Mouse (Mus musculus): ENCODE measurements around the gene Psg18.
"Not testable (repeated sequence)": the region's sequence is repeated elsewhere in the genome, so short reads cannot be mapped to it uniquely, and the experiment has no call there.

The Psg18 gene

DNA sequence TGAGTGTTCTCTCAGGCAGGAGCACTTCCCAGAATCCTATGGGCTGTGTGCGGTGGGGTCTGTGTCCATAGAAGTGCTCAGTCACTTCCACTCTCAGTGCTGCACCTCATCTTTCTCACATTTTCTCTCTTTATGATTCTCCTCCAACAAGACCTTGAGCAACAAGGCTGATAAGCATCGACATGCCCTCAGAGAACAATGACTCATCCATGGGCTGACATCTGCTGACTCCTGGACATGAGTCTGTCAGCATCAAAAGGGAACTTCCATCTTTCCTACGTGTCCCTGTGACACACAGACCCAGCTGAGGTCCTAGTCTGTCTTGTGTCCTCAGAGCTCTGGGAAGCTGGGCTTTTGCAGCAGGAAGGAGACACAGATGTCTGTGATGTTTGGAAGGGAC, at the start of gene Psg18:
TSS of gene Psg18 (minus strand) at position 101 of the 400 bp plus-strand sequence.
- not testable (repeated sequence) for DNase-seq

DNA sequence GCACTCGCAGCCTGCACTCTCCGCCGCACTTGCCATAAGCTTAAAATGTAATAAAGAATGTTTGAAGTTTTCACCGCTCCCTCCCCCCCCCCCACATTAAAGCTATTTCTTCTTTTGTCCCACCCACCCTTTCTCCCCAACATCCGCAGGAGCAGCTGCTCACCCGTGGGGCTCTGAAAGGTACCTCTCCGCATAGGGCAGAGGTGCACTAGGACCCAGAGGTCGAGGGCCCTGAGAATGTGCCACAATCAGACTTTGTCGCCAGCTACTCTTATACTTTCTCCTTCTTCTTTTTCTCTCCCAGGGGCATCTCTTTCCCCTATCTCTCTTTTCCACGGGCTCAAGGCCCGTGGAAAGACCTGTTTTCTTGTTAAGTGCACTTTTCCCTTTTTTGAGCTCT, 48.6 kb upstream of the Psg18 start:
- no peak for DNase-seq

- peak; percentile 10 for DNase-seq
Measured at GRCm38 (mm10) chr7:18402527-18403237, 47.9 kb upstream of the Psg18 start.

DNA sequence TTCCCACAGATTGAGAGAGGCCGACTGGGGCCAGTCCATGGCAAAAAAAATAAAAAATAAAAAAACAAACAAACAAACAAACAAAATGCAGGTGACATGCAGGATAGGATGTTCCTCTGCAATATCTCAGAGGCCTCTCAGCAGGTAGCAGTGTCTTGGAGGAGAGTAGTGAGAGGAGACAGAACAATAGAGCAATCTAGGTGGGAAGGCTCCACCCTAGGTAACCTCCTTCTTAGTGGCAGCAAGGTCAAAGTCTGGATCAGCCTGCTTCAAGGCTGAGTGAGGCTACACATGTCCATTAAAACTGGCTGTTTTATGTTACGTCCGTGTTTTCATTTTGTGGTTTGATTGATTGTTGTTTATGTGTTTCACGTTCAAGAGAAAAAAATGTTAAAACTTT, 36.7 kb upstream of the Psg18 start:
- not testable (repeated sequence) for DNase-seq

DNA sequence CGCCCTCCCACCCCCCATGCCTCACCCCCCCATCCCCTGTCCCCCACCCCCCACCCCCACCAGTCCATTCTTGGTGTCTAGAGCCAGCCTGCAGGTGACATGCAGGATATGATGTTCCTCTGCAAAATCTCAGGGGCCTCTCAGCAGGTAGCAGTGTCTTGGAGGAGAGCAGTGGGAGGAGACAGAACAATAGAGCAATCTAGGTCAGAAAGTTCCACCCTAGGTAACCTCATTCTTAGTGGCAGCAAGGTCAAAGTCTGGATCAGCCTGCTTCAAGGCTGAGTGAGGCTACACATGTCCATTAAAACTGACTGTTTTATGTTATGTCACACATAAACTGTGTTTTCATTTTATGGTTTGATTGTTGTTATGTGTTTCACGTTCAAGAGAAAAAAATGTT, 23.5 kb upstream of the Psg18 start:
- DNase-seq: no peak

GRCm38 (mm10) chr7:18335411-18335810, 19.4 kb downstream of the Psg18 start:
- DNase-seq: not testable (repeated sequence)
